Mouse (Mus musculus) kidney, adult 2 months (tissue): ENCODE measurements around the gene Agl. TPM values are rescaled to one million over a fixed set of nuclear protein-coding genes. Genes with fewer than 3 reads are reported as not detected.
"Not testable (repeated sequence)": the region's sequence is repeated elsewhere in the genome, so short reads cannot be mapped to it uniquely, and the experiment has no call there.

ENCODE experiments used
- DNase-seq: peaks from one replicate; pipeline ENCODE4 v3.0.0; 2021
- H3K27ac ChIP-seq: fragments of 200-500 bp; 2 replicates; pipeline ENCODE4 v1.5.1; 2012; ENCODE audit warnings: low read depth, low read length, control low read depth, inconsistent platforms; ENCODE audit not compliant: insufficient read depth
- H3K27me3 ChIP-seq: fragments of 200-500 bp; replicated peaks from 2 replicates; pipeline ENCODE4 v1.6.1; 2012; ENCODE audit warnings: mild to moderate bottlenecking, moderate library complexity, low read length, inconsistent platforms; ENCODE audit not compliant: control insufficient read depth, insufficient read depth
- H3K36me3 ChIP-seq: fragments of 200-500 bp; 2 replicates; pipeline ENCODE4 v1.6.1; 2012; ENCODE audit warnings: mild to moderate bottlenecking, moderate library complexity, low read length, inconsistent platforms; ENCODE audit not compliant: control insufficient read depth, insufficient read depth
- H3K4me1 ChIP-seq: fragments of 200-500 bp; 2 replicates; pipeline ENCODE4 v1.6.1; 2011; ENCODE audit warnings: low read length; ENCODE audit not compliant: control insufficient read depth, insufficient read depth
- H3K4me3 ChIP-seq: fragments of 200-500 bp; 2 replicates; pipeline ENCODE4 v1.5.1; 2011; ENCODE audit warnings: mild to moderate bottlenecking, low read depth, low read length, control low read depth; ENCODE audit not compliant: insufficient read depth
- CTCF ChIP-seq: fragments of 200-500 bp; conservative IDR thresholded peaks from 2 replicates; pipeline ENCODE4 v1.5.1; 2011; ENCODE audit warnings: low read depth, mild to moderate bottlenecking, control low read depth, low read length, moderate library complexity, mixed read lengths; ENCODE audit not compliant: insufficient read depth, insufficient read length
- POLR2A ChIP-seq: fragments of 200-500 bp; IDR thresholded peaks from one replicate; pipeline ENCODE4 v1.6.1; 2011; ENCODE audit warnings: low read depth, low read length, control low read depth
- WGBS: fragments of 180-500 bp; shearing (Covaris S2); methylation state at CpG from one replicate; pipeline ENCODE4 v1.1.7; 2018; 5-methylcytosine and 5-hydroxymethylcytosine counted together
- polyA plus RNA-seq: library from polyadenylated mRNA; depleted of rRNA; stranded (reverse); fragments of >200 nt; gene quantifications from 2 replicates; pipeline ENCODE4 v1.2.3, GENCODE M21; 2012

Agl gene
- polyA plus RNA-seq, 1 experiment, result 13.6 TPM

DNA sequence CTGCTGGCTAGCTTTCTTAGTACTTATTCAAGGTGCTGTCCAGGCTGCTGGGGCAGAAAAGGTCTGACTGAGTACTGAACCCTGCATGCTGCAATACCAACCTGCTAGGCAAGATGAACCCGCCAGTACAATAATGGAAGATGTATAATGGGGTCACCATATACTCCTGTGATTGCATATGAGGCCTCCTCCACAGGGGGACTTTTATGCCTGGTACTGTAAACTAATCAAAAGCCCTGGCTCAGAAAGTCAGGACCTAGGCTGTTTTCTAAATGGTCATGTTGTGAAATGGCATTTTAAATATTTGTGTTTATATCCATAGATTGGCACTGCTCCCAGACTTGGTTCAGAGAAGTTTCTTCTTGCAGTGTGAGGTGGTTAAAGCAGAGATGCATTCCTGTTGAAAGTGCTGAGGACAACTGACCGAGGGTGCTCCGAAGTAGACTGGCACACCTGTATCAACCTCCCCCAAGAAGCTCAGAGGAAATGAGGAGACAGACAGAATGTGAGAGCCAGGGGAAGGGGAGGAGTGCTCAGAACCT lies 8.8 kb upstream of the Agl start:
- no peaks in the 10 kb centered on the region for H3K27me3 ChIP-seq
- no peak overlapping the region for H3K4me3 ChIP-seq
- no peak for DNase-seq
- WGBS, result 67% methylated on average over 3 of the region's 3 CpGs
- H3K36me3 ChIP-seq, result no peaks in the 10 kb centered on the region
- TF ChIP-seq CTCF, result no peak
- TF ChIP-seq POLR2A, result no peak
- H3K27ac ChIP-seq, result no peak overlapping the region
- H3K4me1 ChIP-seq, result no peaks in the 10 kb centered on the region

GRCm38 (mm10) chr3:116815916-116816315 lies 8.0 kb upstream of the Agl start:
- no peak for DNase-seq
- H3K36me3 ChIP-seq, result no peaks in the 10 kb centered on the region
- no peak overlapping the region for H3K27ac ChIP-seq
- no peaks in the 10 kb centered on the region for H3K4me1 ChIP-seq
- TF ChIP-seq POLR2A (no peak), CTCF (no peak)
- WGBS, result 74% methylated on average over 4 of the region's 4 CpGs
- H3K4me3 ChIP-seq, result no peak overlapping the region
- H3K27me3 ChIP-seq, result no peaks in the 10 kb centered on the region

- no peaks in the 10 kb centered on the region for H3K36me3 ChIP-seq
- H3K4me1 ChIP-seq, result no peaks in the 10 kb centered on the region
- TF ChIP-seq CTCF (no peak), POLR2A (no peak)
- WGBS, result 74% methylated on average over 6 of the region's 6 CpGs
- no peaks in the 10 kb centered on the region for H3K27me3 ChIP-seq
- no peak overlapping the region for H3K4me3 ChIP-seq
- no peak for DNase-seq
- no peak overlapping the region for H3K27ac ChIP-seq
Measured at GRCm38 (mm10) chr3:116815305-116815797, 7.4 kb upstream of the Agl start.

DNA sequence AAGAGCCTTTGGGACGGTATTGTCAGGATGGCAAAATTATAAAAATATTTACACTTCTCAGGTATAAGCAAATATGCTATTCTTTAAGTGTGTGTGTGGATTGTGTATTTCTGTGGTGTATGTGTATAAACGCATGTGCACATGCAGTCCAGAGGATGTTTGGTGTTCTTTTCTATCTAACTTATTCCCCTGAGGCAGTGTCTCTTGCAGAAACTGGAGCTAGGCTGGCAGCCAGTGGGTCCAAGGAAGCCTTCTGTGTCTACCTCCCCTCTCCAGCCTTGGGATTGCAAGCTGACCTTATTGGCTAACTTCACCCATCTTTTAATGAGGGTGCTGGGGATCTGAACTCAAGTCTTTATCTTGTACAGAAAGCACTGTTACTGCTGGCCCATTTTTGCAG lies 5.0 kb upstream of the Agl start:
- TF ChIP-seq CTCF, result no peak
- TF ChIP-seq POLR2A, result no peak

DNA sequence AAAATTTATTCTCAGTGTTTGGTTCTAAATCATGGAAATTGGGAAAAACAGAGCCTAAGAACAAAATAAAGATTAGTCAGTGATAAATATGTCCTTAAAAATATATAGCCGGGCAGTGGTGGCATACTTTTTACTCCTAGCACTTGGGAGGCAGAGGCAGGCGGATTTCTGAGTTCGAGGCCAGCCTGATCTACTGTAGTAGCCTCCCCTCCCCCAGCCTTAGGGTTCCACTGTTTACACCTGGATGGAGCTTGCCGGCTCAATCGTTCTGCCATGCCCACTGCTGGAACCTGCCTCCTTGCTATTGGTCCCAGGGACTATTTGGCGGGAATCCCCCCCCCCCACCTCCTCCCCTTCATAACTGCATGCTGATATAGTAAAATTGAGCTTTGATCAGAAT lies 2.4 kb upstream of the Agl start:
- H3K36me3 ChIP-seq, H3K27ac ChIP-seq, H3K27me3 ChIP-seq, DNase-seq, H3K4me3 ChIP-seq, H3K4me1 ChIP-seq: not testable (repeated sequence)
- 91% methylated on average over 6 of the region's 6 CpGs for WGBS

More for the DNA sequence above, 5.0 kb upstream of the Agl start:
- no peaks in the 10 kb centered on the region for H3K27me3 ChIP-seq
- H3K4me3 ChIP-seq, result no peak overlapping the region
- DNase-seq, result no peak
- WGBS, result 95% methylated on average over 2 of the region's 2 CpGs
- H3K36me3 ChIP-seq, result no peaks in the 10 kb centered on the region
- H3K4me1 ChIP-seq, result peaks cover 2% of the 10 kb centered on the region; the same call in 1 of the 2 replicates
- no peak overlapping the region for H3K27ac ChIP-seq

DNA sequence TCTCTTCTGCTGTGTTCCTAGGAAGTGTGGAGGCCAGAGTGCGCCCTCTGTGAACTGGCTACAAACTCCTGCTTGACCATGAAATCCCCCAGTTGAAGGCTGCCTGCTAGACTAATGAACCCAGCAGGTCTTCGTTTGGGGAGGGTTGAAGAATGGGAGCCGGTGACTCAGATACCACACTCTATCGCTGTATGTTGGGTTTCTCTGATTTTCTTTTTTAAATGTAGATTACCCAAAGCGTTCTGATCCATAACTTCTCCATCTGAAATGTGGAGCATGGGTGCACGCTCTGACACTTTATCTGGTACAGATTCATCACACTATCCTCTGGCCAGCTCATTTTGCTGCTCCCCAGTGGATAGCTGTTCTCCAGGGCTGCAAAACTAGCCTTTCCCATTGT lies 1.3 kb upstream of the Agl start:
- Histone ChIP-seq H3K27ac (no peak overlapping the region), H3K36me3 (no peaks in the 10 kb centered on the region), H3K4me3 (no peak overlapping the region), H3K4me1 (peaks cover 8% of the 10 kb centered on the region; the same call in 1 of the 2 replicates), H3K27me3 (no peaks in the 10 kb centered on the region)
- no peak for TF ChIP-seq CTCF
- TF ChIP-seq POLR2A, result no peak
- DNase-seq, result no peak
- WGBS, result 96% methylated on average over 6 of the region's 6 CpGs

- Histone ChIP-seq H3K27me3 (no peaks in the 10 kb centered on the region), H3K36me3 (no peaks in the 10 kb centered on the region; the same call in 1 of the 2 replicates), H3K27ac (peak overlapping the region; percentile 54), H3K4me1 (peaks cover 8% of the 10 kb centered on the region; the same call in 1 of the 2 replicates), H3K4me3 (peak overlapping the region; percentile 71)
- TF ChIP-seq POLR2A (no peak), CTCF (no peak)
- 58% methylated on average over 10 of the region's 10 CpGs for WGBS
- DNase-seq, result no peak
Measured at GRCm38 (mm10) chr3:116808507-116809217, 696 bp upstream of the Agl start.
